Mouse (Mus musculus) adrenal gland (tissue): ENCODE data around the gene Cyp2c38.
"Not testable (repeated sequence)": the region's sequence is repeated elsewhere in the genome, so short reads cannot be mapped to it uniquely, and the experiment has no call there.

ENCODE experiments used
- intact Hi-C: fragments of 180-260 bp; cut with DNase I; formaldehyde crosslinking; loops from one replicate; pipeline ENCODE4 v1.15.1; 2025
- long read RNA-seq, 2 experiments: library from polyadenylated mRNA; unstranded; transcript quantifications; one replicate each; pipeline ENCODE4 v2.0.0; 2020; ENCODE audit warnings: borderline replicate concordance in 1 of 2; ENCODE audit not compliant: insufficient replicate concordance in 1 of 2

The Cyp2c38 gene
- long read RNA-seq, experiment 1, result 0 reads
- long read RNA-seq, experiment 2, result 0 reads

DNA sequence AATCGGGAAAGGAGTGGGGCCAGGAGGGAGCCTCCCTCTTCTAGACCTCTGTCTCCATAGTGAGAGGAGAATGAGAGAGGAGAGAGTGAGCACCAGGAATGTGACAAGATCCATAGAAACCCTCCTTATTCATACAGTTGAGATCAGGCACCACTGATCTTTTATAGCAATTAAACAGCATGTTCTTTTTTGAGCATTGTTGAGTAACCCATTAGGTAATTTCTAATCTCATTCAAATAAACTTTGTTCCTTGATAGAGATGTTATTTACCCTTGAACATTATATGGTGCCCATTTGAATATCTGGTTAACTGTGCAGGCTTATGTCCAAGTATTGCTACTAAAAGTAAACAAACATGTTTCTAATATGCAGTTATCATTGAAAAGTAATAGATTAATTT is at the start of gene Cyp2c38:
Gene Cyp2c38, minus strand, starts transcription at position 135 of the 400 bp plus-strand sequence.
- intact Hi-C loops, result no loop called here

DNA sequence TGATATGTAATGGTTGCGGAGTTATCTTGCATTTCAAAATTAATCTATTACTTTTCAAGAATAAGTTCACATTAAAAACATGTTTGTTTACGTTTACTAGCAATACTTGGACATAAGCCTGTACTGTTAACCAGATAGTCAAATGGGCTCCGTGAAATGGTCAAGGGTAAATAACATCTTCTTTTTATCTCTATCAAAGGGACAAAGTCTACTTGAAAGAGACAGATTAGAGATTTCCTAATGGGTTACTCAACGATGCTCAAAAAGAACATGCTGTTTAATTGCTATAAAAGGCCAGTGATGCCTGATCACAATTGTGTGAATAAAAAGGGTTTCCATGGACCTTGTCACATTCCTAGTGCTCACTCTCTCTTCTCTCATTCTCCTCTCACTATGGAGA is 47.7 kb upstream of the Cyp2c38 start, which contains the start of gene Cyp2c39:
Gene Cyp2c39, plus strand, starts transcription at position 329 of the 400 bp plus-strand sequence.
- intact Hi-C loops, result no loop called here

DNA sequence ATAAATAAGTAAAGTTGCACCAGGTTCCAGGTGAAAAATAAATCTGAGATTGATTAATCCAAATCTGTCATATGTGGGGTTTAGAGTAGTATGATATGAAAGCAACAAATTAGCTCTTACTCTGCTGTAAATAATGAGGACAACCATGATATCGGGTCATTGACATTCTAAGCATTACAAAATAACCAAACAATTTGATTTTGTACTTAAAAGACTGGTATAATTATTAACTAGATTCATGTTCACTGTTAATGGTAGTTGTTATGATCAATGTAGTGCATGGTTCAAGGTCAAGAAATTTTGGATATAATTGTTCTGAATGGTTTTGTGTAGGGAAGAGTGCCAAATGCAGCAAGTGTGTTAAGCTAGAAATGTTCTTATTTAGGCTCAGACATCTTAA is 46.7 kb upstream of the Cyp2c38 start:
- intact Hi-C loops, result no loop called here

DNA sequence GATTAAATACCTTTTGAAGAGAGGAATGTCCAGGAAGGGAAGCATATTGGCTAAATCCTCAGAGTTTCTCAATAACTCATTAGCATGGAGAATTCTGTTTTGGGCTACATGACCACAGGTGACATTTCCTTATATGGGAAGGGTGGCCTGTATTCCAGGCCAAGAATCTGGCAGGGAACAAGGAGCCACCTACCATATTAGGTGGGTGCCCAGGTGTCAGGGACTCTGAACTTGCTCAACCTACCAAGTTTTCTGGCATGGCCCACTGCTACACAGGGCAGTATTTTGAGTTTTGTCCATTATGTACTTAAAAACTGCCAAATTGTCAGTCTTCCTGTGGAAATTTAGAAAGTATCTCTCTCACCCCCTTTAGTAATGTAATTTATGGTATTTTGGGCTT is 43.5 kb upstream of the Cyp2c38 start:
- intact Hi-C loops, result no loop called here

DNA sequence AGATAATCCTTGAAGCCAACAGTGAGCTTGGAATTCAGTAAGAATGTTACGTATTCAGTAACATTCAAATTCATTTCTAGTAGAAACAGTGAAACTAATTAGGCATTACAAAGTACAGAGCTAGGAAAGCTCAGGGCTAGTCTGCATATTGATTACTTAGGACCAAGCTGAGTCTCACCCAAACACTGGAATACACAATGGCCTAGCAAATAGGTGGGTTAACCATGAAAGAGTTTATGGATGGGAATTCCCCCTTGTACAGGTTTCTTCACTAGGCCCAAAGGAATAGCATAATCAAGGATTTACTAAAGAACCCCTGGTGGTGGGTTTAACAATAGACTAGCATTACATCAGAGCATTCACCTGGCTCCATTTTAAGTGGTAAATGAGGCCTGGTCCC is 21.1 kb upstream of the Cyp2c38 start:
- intact Hi-C loops, result not testable (repeated sequence)

- intact Hi-C loops, result no loop called here
These were observed 1.0 kb upstream of the Cyp2c38 start for GRCm38 (mm10) chr19:39463923-39464322.
